Mouse (Mus musculus): Measurements from ENCODE around the gene Fbxw11. TPM values are rescaled to one million over a fixed set of nuclear protein-coding genes. Genes with fewer than 3 reads are reported as not detected.

Gene Fbxw11
- polyA plus RNA-seq, 1 experiment from 2014 or later: 111 TPM

DNA sequence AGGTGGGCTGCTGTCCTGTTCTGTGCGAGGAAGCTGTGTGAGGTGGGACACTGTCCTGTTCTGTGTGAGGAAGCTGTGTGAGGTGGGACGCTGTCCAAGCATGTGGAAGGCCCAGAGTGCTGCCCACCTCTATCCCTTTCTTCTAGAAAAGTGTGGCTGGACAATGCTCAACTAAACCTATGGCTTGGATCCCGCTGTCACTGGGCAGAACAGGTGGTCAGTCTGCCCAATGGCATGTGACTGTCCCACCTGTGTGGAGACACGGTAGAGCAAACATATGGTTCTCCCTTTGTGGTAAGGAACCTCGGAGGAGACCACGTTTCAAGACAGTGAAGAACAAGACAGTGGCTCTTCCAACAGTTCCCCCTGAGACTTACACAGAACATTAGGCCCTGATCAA lies 14.6 kb upstream of the Fbxw11 start:
- Histone ChIP-seq H3K4me2 (replicated peaks) (no peak overlapping the region), H3K9me3 (replicated peaks) (no peaks in the 10 kb centered on the region), H3K27me3 (no peaks in the 10 kb centered on the region), H3K4me3 (no peak overlapping the region), H3K4me1 (peaks cover 7% of the 10 kb centered on the region), H3K27ac (no peak overlapping the region), H3K9ac (no peak overlapping the region), H3K36me3 (no peaks in the 10 kb centered on the region)
- ATAC-seq (ENCODE audit: low FRiP score): no peak
- 71% methylated on average over 6 of the region's 6 CpGs for WGBS

- Histone ChIP-seq H3K9ac (no peak overlapping the region), H3K4me2 (replicated peaks) (no peak overlapping the region)
- 84% methylated on average over 4 of the region's 4 CpGs for WGBS
Measured at GRCm38 (mm10) chr11:32629713-32630211, 12.8 kb upstream of the Fbxw11 start.

DNA sequence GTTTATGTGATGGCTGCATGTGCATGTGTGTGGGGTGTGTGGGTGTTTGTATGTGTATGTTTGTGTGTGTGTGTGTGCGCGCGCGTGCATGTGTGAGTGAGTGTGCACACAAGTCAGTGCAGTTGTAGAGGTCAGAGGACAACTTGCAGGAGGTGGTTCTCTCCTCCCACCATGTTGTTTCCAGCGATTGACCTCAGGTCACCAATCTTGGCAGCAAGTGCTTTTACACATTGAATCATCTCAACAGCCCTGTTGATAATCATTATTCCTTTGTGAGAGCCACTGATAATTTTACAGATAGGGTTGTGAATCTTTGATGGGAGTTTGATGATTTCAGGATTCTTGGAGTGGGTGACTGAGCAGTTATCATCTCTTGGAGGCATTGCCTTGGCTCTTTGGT lies 9.9 kb upstream of the Fbxw11 start:
- H3K27me3 ChIP-seq: no peaks in the 10 kb centered on the region
- ATAC-seq (ENCODE audit: low FRiP score): no peak
- WGBS: 97% methylated on average over 5 of the region's 5 CpGs

More at GRCm38 (mm10) chr11:32629713-32630211, 12.8 kb upstream of the Fbxw11 start:
- Histone ChIP-seq H3K4me1 (no peaks in the 10 kb centered on the region), H3K27ac (no peak overlapping the region), H3K36me3 (no peaks in the 10 kb centered on the region), H3K27me3 (no peaks in the 10 kb centered on the region), H3K4me3 (no peak overlapping the region), H3K9me3 (replicated peaks) (no peaks in the 10 kb centered on the region)
- no peak for ATAC-seq (ENCODE audit: low FRiP score)

GRCm38 (mm10) chr11:32633542-32633941 lies 9.0 kb upstream of the Fbxw11 start:
- 69% methylated on average over 3 of the region's 3 CpGs for WGBS
- no peaks in the 10 kb centered on the region for H3K36me3 ChIP-seq
- no peaks in the 10 kb centered on the region for H3K9me3 ChIP-seq (replicated peaks)
- no peaks in the 10 kb centered on the region for H3K27me3 ChIP-seq
- H3K27ac ChIP-seq: no peak overlapping the region
- no peak overlapping the region for H3K4me3 ChIP-seq
- no peak for ATAC-seq (ENCODE audit: low FRiP score)
- no peaks in the 10 kb centered on the region for H3K4me1 ChIP-seq
- no peak overlapping the region for H3K4me2 ChIP-seq (replicated peaks)
- no peak overlapping the region for H3K9ac ChIP-seq

More for the DNA sequence above, 9.9 kb upstream of the Fbxw11 start:
- H3K9ac ChIP-seq: no peak overlapping the region
- H3K4me1 ChIP-seq: no peaks in the 10 kb centered on the region
- H3K36me3 ChIP-seq: no peaks in the 10 kb centered on the region
- H3K9me3 ChIP-seq (replicated peaks): no peaks in the 10 kb centered on the region
- no peak overlapping the region for H3K4me3 ChIP-seq
- no peak overlapping the region for H3K4me2 ChIP-seq (replicated peaks)
- no peak overlapping the region for H3K27ac ChIP-seq

DNA sequence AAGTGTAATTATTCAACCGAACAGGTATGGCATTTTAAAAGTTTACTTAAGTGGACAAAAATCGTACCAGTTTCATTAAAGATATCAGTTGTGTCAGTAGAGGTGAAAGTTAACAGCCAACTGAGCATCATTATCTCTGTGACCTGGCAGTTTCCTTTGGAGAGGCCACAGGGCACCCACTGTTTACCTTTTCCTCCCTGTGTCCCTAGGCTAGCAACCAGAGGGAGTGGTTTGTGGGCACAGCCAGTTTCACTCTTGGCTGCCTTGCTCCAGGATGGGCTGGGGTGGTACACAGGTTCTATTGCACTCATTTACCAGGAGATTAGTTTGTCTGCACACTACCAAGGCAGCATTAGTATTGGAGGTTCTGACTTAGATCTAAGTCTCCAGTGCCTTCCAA lies 8.4 kb upstream of the Fbxw11 start:
- 94% methylated on average over 2 of the region's 2 CpGs for WGBS
- no peak overlapping the region for H3K27ac ChIP-seq
- H3K4me3 ChIP-seq: no peak overlapping the region
- no peak for ATAC-seq (ENCODE audit: low FRiP score)
- H3K4me2 ChIP-seq (replicated peaks): no peak overlapping the region
- H3K36me3 ChIP-seq: no peaks in the 10 kb centered on the region
- H3K27me3 ChIP-seq: no peaks in the 10 kb centered on the region
- no peaks in the 10 kb centered on the region for H3K9me3 ChIP-seq (replicated peaks)
- no peaks in the 10 kb centered on the region for H3K4me1 ChIP-seq
- H3K9ac ChIP-seq: no peak overlapping the region

DNA sequence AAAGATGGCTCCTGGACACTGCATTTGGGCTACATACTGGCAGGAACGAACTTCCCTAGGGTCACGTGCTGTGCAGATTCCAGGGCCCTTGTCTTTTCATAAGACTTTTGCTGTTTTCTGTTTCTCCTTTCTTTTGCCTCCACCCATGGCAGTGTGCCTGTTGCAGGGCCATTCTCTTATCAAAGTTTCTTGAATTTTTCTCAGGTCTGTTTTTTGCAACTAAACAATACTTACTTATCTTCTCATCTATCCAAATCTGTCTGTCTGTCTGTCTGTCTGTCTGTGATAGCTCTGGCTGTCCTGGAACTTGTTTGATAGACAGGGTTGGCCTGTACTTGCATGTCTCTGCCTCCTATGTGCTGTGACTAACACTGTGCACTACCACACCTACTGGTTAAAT lies 7.7 kb upstream of the Fbxw11 start:
- H3K4me3 ChIP-seq: no peak overlapping the region
- ATAC-seq (ENCODE audit: low FRiP score): no peak
- WGBS: 55% methylated on average over 2 of the region's 2 CpGs
- no peak overlapping the region for H3K27ac ChIP-seq
- no peaks in the 10 kb centered on the region for H3K9me3 ChIP-seq (replicated peaks)
- H3K27me3 ChIP-seq: no peaks in the 10 kb centered on the region
- no peaks in the 10 kb centered on the region for H3K36me3 ChIP-seq
- no peak overlapping the region for H3K4me2 ChIP-seq (replicated peaks)
- H3K4me1 ChIP-seq: no peaks in the 10 kb centered on the region
- no peak overlapping the region for H3K9ac ChIP-seq

DNA sequence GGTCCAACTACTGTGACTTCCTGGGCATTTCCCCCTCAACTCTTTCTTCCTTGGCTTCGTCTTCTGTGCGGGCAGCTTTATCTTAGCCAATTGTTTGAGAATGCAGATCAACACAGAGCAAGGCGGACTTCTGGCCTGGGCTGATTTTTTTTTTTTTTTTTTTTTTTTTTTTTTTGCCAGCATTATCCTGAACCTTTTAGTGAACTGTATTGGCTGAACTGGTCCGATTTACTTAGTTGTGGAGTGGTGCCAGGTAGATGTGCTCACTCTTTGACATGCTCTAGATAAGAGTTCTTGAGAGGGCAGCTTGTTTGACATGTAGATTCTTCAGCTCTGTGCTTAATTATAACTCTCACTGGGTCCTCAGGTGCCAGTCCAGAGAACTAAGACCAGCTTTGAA lies 6.2 kb upstream of the Fbxw11 start:
- no peak overlapping the region for H3K4me2 ChIP-seq (replicated peaks)
- peaks cover 5% of the 10 kb centered on the region for H3K4me1 ChIP-seq
- no peaks in the 10 kb centered on the region for H3K36me3 ChIP-seq
- ATAC-seq (ENCODE audit: low FRiP score): no peak
- no peaks in the 10 kb centered on the region for H3K27me3 ChIP-seq
- no peak overlapping the region for H3K9ac ChIP-seq
- no peak overlapping the region for H3K27ac ChIP-seq
- no peak overlapping the region for H3K4me3 ChIP-seq
- no peaks in the 10 kb centered on the region for H3K9me3 ChIP-seq (replicated peaks)
- 87% methylated on average over 4 of the region's 4 CpGs for WGBS

GRCm38 (mm10) chr11:32638521-32639255 lies 3.8 kb upstream of the Fbxw11 start:
- Histone ChIP-seq H3K4me2 (replicated peaks) (no peak overlapping the region), H3K4me3 (no peak overlapping the region), H3K9ac (no peak overlapping the region), H3K36me3 (no peaks in the 10 kb centered on the region), H3K9me3 (replicated peaks) (no peaks in the 10 kb centered on the region), H3K4me1 (peaks cover 11% of the 10 kb centered on the region), H3K27me3 (no peaks in the 10 kb centered on the region), H3K27ac (no peak overlapping the region)
- 70% methylated on average over 8 of the region's 8 CpGs for WGBS
- ATAC-seq (ENCODE audit: low FRiP score): no peak

DNA sequence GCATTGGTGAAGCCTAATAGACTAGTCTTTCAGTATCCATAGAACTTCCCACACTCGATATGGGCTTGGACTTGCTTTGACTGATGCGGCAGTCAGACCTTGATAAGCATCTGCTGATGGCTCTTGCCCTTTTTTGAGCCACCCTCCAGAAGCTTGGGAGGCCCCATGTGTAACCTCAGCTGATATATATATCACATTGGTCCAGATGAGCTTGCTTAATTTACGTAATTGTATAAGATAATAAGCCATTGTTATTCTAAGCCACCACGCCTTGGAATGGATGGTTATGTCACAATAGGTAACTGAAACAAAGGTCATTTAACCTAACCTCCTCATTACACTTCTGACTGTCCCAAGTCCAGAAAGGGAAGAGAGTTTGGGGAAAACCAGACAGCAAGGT lies 1.9 kb upstream of the Fbxw11 start:
- no peak overlapping the region for H3K9ac ChIP-seq
- no peaks in the 10 kb centered on the region for H3K27me3 ChIP-seq
- peaks cover 16% of the 10 kb centered on the region for H3K4me1 ChIP-seq
- no peak overlapping the region for H3K27ac ChIP-seq
- H3K4me3 ChIP-seq: no peak overlapping the region
- WGBS: 93% methylated on average over 4 of the region's 4 CpGs
- H3K4me2 ChIP-seq (replicated peaks): no peak overlapping the region
- H3K36me3 ChIP-seq: no peaks in the 10 kb centered on the region
- H3K9me3 ChIP-seq (replicated peaks): no peaks in the 10 kb centered on the region
- no peak for ATAC-seq (ENCODE audit: low FRiP score)

- Histone ChIP-seq H3K4me2 (replicated peaks) (peak overlapping the region; percentile 88), H3K4me1 (peaks cover 16% of the 10 kb centered on the region), H3K27ac (peak overlapping the region; percentile 98), H3K27me3 (no peaks in the 10 kb centered on the region), H3K36me3 (no peaks in the 10 kb centered on the region), H3K4me3 (peak overlapping the region; percentile 77), H3K9ac (peak overlapping the region; percentile 92), H3K9me3 (replicated peaks) (no peaks in the 10 kb centered on the region)
- WGBS: under 1% methylated on average over 51 of the region's 54 CpGs
- peak; percentile 68 for ATAC-seq (ENCODE audit: low FRiP score)
Measured at GRCm38 (mm10) chr11:32642899-32643886, 669 bp downstream of the Fbxw11 start.

DNA sequence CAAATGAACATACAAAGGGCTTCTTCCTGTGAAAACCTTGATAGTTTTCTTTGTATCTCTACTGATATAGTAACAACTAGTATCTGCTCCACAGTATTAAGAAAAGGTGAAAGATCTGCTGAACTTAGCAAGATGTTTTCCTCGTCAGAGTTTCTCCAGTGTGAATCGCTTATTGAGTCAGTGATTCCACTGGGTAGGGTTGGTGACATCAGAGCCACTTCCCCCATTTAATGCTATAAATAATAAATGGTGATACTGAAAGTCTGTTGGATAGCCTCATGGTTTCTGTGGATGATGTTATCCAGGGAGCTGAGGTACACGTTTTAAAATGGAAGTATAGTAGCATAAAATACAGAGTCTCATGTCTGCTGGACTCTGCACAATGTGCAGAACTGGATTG lies 1.5 kb downstream of the Fbxw11 start:
- Histone ChIP-seq H3K27me3 (no peaks in the 10 kb centered on the region), H3K4me1 (peaks cover 16% of the 10 kb centered on the region), H3K9ac (peak overlapping the region; percentile 92), H3K4me2 (replicated peaks) (peak overlapping the region; percentile 88), H3K36me3 (no peaks in the 10 kb centered on the region), H3K27ac (peak overlapping the region; percentile 98), H3K4me3 (peak overlapping the region; percentile 77), H3K9me3 (replicated peaks) (no peaks in the 10 kb centered on the region)
- WGBS: 44% methylated on average over 3 of the region's 3 CpGs
- ATAC-seq (ENCODE audit: low FRiP score): no peak

DNA sequence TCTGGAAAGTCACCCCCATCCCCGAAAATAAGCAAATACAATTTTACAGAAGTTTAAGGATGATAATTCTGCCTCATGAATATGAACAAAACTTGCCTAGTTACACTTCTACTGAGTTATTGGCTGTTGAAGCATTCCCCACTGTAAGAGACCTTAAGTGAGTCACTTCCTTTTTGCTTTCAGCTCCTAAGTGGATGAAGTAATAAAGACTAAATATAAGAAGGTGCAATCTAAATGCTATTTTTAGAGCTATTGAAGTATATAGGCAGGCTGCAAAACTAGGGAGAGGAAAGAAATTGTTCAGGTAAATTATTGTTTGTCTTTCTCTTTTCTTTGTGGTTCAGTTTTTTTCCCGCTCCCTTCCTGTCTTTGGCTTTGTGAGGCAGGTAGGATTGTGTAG lies 4.7 kb downstream of the Fbxw11 start:
- 75% methylated on average over 2 of the region's 2 CpGs for WGBS
- ATAC-seq (ENCODE audit: low FRiP score): no peak

More for the DNA sequence above, 4.7 kb downstream of the Fbxw11 start:
- H3K4me2 ChIP-seq (replicated peaks): no peak overlapping the region
- no peak overlapping the region for H3K9ac ChIP-seq
- no peaks in the 10 kb centered on the region for H3K9me3 ChIP-seq (replicated peaks)
- no peak overlapping the region for H3K27ac ChIP-seq
- no peaks in the 10 kb centered on the region for H3K36me3 ChIP-seq
- H3K4me3 ChIP-seq: no peak overlapping the region
- no peaks in the 10 kb centered on the region for H3K27me3 ChIP-seq
- H3K4me1 ChIP-seq: peaks cover 6% of the 10 kb centered on the region

All from hindbrain, embryonic 12.5 days (tissue).